Mouse (Mus musculus): Measurements from ENCODE around the gene Rtn1.
"Not testable (repeated sequence)": the region's sequence is repeated elsewhere in the genome, so short reads cannot be mapped to it uniquely, and the experiment has no call there.

Rtn1 gene

DNA sequence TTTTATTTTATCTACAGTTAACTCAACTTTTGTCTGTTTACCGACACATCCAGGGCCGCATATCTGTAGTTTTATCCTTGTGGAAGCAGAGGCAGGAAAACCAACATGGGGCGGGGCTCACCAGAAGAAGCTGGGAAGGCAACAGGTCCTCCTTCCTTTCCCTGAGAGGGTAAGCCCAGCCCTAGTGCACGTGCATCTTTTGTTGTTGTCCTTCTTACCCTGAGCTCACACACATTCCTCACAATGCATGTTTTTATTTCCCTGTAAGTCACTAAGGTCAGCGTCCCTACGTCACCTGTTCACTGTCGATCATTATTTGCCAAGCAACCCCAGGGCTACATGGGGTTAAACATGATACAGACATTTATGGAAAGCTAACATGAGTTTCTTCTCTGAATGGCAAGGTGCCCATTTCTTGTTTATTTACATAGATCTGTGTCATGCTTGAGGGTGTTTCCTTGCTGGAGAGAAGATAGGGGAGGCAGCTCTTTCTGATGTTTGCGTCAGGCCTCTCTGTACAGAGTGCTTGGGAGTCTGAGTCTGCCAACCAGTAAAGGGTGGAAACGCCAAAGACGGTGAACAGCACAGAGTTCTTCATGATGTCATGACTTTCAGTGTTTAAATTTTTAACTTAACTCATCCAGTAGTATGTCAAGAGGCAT lies 84.5 kb downstream of the Rtn1 start:
- DNase-seq (ENCODE audit: low read depth, low spot score): no peak

DNA sequence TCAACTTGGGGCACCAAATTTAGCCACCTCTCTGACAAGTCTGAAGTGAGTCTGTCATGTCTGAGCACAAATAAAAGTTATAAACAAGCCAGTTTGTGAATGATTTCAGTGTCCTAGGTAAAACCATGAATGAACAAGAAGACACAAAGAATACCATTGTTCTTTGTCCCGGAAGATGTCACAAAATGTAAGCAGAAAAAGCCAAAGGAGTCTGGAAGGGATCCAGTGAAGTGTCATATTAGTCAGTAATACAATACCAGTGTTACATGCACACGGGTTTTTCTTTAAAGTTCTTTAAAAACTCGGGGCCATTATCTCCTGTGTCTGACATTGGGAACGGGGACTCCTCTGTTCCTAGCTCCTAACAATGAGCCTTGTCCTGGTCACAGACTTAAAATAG lies 85.1 kb downstream of the Rtn1 start:
- DNase-seq (ENCODE audit: low read depth, low spot score): no peak

DNA sequence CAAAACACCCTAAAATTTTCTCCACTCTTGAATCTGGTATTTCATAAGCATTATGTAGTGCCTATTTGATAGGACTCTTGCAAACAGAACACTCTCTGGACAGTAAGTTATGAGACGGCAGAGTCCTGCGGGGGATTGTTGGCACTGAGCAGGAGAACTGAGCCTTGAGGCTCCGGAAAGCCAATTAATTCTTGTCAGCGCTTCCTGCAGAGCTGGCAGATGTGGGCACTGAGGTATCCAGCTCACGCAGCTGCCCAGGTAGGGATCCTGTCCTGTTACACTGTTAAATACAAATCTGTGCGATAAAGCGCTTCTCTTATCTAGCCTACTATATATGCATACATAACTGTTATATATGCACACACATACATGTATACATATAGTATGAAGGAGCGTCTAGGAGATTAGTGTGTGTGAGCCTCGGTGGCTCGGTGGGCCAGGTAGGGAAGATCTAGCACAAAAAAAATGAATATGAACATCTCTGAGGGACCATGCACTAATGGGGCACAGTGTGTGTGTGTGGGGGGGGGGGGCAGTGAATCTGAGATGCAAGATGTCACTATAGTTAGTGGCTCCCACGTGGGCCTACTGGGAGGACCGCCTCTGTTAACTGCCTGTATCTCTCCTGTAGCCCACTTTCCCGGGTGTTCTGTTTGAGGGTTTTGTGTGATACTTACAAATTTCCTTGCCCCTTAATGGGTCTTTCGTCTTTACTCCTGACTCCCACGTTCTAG lies 93.0 kb downstream of the Rtn1 start:
- DNase-seq (ENCODE audit: low read depth, low spot score): no peak

DNA sequence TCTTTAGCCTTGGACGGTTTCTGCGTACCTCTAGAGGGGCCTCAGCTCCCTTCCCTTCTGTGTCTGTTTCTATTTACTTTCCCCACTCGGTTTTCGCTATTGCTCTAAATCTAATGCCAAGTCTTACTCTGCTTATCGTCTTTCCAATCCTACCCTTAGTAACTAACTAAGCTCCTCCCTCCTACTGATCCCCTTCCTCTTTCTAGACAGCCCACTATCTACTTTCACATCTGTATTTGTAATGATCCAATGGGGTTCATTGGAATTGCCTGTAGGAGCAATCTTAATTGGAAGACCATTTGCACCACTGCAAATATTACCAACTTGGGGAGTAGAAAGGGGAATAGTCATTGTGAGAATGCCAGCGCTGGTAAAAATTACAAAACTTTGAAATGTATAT lies 98.0 kb downstream of the Rtn1 start:
- no peak for DNase-seq (ENCODE audit: low read depth, low spot score)

DNA sequence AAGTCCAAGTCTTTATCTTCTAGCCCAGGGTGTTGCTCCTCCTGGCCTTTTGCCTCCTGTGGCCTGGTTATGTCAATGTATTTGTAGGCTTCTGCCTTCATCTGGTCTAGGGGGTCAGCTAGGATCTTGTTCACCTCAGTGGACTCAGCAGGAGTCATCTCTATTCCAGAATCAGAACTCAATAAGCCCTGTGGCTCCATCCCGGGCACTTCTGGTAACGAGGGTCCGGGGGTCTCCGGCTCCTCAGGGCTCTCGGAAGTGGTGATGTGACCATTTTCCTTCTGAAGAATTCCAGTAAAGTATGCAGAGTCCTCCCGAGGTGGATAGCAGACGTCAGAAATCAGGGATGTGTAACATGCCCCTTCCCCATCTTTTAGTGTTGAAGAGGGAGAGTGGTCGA lies 100.3 kb downstream of the Rtn1 start:
- no peak for DNase-seq (ENCODE audit: low read depth, low spot score)

DNA sequence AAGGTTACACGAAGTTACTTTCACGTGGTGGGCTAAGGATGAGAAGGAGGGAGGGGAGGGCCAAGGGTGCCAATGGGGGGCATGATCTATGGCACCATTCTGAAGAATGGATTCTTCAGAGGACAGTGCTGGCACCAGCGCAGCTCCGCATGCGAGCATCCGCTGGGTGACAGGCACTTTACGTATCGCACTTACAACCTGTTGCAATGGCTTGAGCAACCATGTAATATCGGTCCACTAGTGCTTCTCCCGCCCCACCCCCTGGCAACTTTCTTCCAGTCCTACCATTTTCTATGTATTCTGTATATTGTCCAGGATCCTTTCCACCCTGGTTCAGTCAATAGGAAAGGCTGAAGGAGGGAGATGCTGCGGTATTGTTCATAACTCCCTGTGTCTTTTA lies 102.6 kb downstream of the Rtn1 start:
- DNase-seq (ENCODE audit: low read depth, low spot score): no peak

DNA sequence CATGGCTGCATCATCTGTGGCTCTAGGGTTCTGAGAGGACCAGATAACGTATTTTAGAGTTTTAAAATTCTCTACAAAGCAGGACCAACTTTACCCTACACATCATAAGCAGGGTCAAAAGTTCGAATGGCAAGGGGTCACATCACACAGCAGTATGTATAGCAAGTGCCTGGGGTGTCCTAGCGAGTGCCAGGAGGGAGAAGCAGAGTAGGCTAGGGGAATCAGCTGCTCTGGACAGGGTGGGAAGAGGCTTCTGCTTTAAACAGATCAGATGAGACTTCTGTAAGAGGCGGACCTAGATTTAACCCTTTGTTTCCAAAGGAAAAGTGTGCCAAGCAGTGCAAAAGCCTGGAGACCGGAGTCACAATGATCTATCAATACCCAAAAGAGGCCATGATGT lies 103.4 kb downstream of the Rtn1 start:
- DNase-seq (ENCODE audit: low read depth, low spot score): no peak

DNA sequence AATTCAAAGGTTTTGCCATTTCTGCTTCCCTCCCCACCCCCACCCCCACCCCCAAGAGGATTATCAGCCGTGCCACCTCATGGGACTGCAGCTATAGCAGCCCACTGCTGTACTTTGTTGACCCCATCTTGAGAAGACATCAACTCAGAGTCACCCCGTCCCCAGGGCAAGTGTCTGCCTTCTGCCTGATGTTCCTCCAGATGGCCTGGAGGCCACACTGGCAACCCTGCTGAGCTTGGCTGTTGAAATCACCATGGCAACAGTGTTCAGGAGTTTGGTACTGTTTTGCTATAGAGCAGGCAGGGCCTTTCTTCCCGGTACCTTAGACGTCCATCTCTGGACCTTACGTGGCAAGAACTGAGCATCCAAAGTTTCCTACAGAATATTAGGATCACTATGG lies 103.9 kb downstream of the Rtn1 start:
- DNase-seq (ENCODE audit: low read depth, low spot score): no peak

DNA sequence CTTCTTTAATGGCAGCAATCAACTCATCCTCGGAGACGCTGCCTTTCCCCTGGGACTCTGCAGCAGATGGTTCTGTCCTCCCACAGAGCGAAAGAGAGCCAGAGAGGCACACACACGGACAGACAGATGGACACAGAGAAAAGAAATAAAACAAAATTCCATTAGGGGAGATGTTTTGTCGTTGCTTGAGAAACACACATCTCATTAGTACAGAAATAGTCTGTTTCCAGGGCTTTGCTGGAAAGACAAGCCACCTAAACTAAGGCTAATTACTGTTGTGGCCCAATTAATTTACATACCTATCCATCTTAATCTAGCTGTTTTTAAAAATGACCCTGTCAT lies 104.5 kb downstream of the Rtn1 start:
- no peak for DNase-seq (ENCODE audit: low read depth, low spot score)

DNA sequence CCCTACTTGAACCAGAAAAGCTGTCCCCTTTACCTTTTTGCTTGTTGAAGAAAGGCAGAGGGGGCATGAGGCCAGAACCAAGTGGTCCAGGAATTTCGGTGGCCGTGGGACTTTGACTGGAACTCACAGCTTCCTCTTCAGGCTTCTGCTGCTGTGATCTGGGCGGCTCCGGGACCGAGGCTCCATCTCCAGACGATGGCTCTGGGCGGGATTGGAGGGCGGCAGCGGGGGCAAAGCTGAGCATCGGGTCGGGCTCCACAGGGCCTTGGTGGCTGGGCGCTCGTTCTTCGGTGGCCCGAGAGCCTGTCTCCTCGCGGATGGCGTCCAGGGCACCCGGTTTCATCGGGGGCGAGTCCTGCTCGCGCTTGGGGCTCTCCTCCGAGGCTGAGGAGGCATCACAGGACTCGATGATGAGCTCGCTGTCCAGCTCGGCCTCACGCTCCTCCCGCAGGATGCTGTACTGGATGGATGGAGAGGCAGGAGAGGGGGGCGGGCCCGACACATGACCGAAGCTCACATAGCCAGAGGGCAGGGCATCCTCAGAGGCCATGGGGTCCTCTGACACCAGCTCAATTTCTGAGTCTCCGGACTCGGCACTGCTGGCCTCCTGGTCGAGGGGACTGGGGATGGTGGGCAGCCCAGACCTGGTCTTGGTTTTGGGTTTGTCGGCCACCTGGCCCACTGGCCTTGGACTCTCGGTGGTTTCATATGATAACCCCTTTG lies 105.1 kb downstream of the Rtn1 start:
- DNase-seq (ENCODE audit: low read depth, low spot score): no peak

DNA sequence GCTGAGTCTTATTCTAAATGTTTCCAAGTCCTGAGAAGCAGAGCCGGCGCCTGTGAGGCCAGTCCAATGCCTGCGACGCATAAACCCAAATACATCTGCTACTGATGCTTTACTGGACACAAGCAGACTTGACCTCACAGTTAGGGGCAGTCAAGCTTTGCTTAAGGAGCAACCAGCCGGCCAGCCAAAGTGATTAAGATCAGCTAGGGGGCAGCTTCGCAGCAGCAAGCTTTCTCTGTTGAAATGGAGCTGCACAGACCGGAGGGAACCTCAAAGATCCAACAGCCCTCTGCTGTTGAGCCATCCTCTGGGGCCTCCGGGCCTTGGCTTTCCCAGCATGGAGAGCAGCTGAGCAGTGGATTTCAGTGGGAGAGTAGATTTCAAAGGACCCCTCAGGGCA lies 107.4 kb downstream of the Rtn1 start:
- DNase-seq (ENCODE audit: low read depth, low spot score): no peak

DNA sequence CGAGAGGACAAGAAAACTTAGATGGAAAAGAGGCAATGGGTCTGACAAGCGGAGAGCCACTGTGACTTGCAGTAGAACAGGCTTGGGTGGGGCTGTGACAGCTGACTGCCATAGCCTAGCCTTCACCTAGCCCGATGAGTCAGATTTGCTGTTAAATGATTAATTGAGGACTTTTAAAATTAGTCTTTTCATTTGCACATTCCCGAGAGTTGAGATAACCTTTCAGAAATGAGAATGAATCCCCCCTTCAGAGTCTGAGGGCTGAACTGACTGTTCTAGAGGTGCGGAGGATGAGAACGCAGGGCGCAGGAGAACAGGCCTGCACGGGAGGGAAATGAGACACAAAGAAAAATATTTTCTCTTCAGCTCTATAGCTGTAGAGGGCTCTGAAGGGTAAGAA lies 107.9 kb downstream of the Rtn1 start:
- DNase-seq (ENCODE audit: low read depth, low spot score): no peak

DNA sequence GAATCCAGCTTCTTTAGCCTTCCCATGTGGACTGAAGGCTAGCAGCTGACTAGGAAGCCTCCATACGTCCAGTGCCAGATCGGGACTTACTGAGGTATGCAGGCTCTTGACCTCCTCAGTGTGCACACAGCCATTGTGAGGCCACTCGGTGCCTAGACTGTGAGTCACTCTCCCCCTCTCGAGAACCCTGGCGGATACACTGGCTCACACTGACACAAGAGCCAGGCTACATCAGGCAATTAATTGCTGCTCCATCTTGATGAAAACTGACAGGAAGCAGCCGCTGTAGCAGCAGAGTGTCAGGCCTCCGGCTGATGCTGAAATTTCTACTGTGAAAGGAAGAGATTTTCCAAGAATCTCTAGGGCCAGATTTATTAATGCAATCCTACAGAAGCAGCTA lies 110.6 kb downstream of the Rtn1 start:
- DNase-seq (ENCODE audit: low read depth, low spot score): no peak

DNA sequence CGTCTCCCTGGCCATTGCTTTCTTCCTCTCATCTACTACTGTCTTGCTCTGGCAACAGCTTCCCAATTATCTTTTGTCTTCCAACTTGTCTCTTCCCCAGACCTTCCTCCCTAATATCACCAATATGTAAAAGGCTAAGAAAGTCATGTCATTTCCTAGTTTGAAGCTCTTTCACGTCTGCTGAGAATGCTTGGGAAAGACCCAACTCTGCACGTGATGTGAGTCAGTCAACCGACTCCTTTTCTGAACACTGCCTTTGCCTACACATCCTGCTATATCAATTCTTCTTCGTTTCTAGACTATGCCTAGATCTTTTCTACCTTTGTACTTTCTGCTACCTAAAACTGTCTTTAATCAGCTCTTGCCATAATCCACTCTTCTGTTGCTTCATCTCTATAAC lies 112.3 kb downstream of the Rtn1 start:
- DNase-seq (ENCODE audit: low read depth, low spot score): no peak

DNA sequence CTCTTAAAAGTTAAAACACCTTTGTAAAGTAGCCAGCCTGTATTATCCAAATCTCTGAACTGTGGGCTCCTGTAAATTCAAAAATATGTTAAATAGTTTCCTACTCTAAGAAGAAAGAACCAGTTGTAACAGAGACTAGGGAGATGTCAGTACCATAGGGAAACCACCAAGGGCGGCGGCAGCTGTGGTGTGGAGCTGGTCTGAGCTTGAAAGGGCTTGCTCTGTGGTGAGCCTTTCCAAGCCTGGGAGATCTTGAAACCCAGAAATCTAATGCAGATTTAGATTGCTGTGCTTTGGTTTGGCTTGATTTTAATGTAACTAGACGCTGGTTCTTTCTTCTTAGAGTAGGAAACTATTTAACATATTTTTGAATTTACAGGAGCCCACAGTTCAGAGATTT lies 115.7 kb downstream of the Rtn1 start:
- DNase-seq (ENCODE audit: low read depth, low spot score): not testable (repeated sequence)

DNA sequence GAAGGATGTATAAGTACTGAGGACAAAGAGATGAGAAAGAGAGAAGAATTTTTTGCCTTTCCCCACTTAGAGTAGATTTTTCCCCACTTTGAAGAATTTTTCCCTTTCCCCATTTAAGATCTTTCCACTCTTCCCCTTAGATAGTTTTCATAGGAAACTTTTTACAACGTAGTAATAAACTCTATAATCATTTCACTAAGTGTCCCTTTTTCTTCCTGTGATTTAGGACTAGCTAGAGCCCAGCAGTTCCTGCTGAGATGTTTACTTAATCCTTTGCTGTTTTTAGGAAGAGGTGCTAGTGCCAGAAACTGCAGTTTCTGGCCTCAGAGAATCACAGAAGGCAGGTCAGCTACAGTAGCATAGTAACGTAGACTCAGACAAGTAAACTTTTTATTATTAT lies 116.3 kb downstream of the Rtn1 start:
- no peak for DNase-seq (ENCODE audit: low read depth, low spot score)

DNA sequence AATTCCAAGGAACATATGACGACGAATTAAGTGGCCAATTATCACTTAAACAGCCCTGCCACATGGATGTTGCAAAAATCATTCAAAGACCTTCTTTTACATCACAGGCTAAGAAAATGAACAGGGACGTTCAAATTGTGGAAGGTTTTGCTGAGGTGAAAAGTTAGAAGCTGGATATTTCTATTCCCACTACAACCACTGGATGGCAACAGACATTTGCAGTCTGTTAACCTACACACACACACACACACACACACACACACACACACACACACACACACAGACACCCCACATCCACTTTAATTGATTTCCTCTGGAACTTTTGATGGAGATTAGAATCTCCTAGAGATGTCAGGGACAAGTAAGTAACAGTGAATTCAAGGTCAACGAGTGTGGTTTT lies 117.6 kb downstream of the Rtn1 start:
- DNase-seq (ENCODE audit: low read depth, low spot score): no peak

DNA sequence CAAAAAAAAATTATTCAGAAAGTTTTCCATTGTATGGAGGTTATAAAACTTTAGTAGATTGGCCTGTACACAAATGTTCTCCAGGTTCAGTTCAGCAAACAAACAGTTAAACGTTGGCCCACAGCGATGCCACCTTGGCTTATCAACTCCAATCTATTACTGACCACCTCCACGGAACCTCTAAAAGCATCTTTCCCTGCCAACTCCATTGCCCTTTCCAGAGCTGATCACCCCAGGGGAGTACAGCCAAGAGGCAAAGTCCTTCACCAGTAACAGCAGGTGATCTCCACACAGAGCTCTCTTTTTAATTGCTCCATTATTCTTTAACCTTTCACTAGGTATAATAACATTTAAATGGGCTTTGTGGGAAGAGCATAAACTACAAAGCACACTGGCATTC lies 120.6 kb downstream of the Rtn1 start:
- no peak for DNase-seq (ENCODE audit: low read depth, low spot score)

DNA sequence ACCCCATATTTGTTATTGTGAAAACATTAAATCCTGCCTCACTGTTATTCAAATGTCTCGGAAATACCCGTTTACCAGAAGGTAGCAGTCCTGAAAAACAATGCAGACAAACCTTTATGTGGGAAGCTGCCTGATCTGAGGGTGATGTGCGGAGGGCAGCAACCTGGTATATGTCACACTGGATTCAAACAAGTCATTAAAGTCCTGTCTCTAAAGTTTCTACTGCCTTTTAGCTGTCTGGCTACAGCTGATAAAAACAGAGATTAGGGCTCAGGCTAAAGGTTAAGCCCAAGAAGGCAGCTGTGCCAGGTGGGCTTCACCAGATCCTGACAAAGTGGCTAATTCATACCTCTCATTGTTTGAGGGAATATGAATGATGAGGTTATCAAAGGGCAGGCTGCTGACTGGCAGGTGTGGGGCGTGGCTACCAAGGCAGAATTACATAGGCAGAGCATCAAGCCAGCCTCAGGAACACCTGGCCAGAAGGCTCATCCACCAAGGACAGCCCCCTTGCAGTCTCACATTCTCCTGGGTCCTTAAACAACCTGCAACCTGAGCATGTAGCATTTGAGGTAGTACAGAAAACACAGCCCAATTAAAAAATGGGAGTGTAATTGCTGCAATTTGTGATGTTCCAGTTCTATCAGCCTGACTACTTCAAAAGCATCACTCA lies 121.4 kb downstream of the Rtn1 start:
- no peak for DNase-seq (ENCODE audit: low read depth, low spot score)

DNA sequence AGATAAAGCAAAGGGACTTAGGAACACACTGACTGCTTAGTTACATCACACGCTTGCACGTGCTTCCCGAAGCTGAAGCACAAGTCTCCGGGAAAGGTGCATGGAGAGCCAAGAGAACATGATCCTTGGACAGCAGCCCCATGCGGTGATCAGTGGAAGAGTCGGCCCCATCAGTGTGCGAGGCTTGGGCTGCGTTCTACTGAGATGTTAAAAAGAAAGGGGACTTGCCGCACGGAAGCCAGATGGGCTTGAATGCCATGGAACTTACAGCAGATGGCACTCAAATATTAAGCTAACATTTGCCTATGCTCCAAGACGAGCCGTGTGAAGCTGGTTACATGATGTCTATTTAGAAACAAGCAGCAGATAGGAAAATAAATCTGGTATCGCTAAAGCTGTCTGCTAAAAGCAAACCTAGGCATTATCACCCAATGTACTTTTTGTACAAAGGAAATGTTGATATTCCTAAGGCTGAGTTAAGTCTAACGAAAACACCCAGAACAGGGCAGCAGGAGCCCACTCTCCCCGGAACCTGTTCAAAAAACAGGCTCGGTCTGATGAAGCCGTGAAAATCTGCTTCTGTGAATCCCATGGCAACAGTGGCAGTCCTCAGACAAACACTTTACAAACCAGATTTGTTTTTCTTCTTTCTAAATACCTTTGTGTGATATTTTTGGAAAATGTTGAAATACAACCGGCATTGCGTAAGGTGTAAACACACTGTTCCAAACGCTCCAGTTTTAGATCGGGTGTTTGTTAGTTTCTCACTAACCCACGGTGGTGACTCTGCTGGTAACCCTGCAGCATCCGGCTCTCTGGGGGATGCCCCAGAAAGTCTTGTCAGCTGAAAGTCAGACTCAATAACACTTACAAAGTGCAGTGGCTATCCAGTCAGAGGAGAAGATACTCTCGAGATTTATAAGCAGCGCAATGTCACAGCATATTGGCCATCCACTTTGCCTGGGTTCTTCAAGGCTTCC lies 123.2 kb downstream of the Rtn1 start:
- peak; percentile 91 for DNase-seq (ENCODE audit: low read depth, low spot score)

DNA sequence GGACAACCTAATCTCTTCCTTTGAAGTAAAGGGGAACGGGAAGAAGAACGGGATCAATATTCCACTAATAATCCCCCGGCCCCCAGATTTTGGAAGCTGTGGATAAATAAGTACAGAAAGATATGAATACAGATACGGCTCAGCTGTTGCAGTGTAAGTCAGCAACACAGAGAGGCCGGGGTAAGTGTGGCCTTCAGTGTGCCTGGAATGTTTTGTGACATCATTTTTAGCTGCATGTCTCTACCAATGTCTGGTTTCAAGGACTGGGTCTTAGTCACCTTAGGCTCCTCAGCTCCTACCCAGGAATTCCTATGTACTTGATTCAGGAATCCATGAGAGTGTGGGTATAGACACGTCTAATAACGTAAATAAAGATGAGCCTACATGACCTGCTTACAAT lies 124.3 kb downstream of the Rtn1 start:
- DNase-seq (ENCODE audit: low read depth, low spot score): no peak

Measured in telencephalon, adult 2 months (tissue).